Mouse (Mus musculus) ES-Bruce4 (cell line): ENCODE measurements around the gene Agbl5.

ENCODE experiments used
- EP300 ChIP-seq: IDR thresholded peaks from 2 replicates; pipeline ENCODE4 v1.6.1; 2011; ENCODE audit warnings: low read depth, low read length; ENCODE audit not compliant: insufficient read depth
- POLR2A ChIP-seq: IDR thresholded peaks from one replicate; pipeline ENCODE4 v1.8.1; 2011; ENCODE audit warnings: low read length; ENCODE audit not compliant: insufficient read depth

GRCm38 (mm10) chr5:30950451-30950850 is 62.0 kb downstream of the Agbl5 start:
- no peak for TF ChIP-seq EP300
- TF ChIP-seq POLR2A, result no peak
